Mouse (Mus musculus): ENCODE results near the gene Gsta3. TPM values are rescaled to one million over a fixed set of nuclear protein-coding genes. Genes with fewer than 3 reads are reported as not detected.
"Not testable (repeated sequence)": the region's sequence is repeated elsewhere in the genome, so short reads cannot be mapped to it uniquely, and the experiment has no call there.

Gene Gsta3
- 0.20 TPM in 1 of 2 replicates, not detected in the other for polyA plus RNA-seq (2015; fragmentation: Nextera tagmentation; extraction: Ambion mirVana)

- Histone ChIP-seq H3K4me1 (replicated peaks) (no peaks in the 10 kb centered on the region), H3K27ac (replicated peaks) (no peak within 1 kb of the TSS), H3K9ac (no peak within 1 kb of the TSS), H3K27me3 (no peaks in the 10 kb centered on the region), H3K9me3 (no peaks in the 10 kb centered on the region), H3K36me3 (no peaks in the 10 kb centered on the region), H3K4me2 (no peak within 1 kb of the TSS), H3K4me3 (no peak within 1 kb of the TSS)
- 83% methylated on average over 5 of the region's 8 CpGs for WGBS
- ATAC-seq (ENCODE audit: low read depth) = no peak
These were observed at the start of gene Gsta3 for GRCm38 (mm10) chr1:21239911-21240898. Gene Gsta3, plus strand, starts transcription at chr1:21240589.

- Histone ChIP-seq H3K36me3 (no peaks in the 10 kb centered on the region), H3K4me2 (no peak overlapping the region), H3K4me1 (replicated peaks) (no peaks in the 10 kb centered on the region), H3K27ac (replicated peaks) (no peak overlapping the region), H3K4me3 (no peak overlapping the region), H3K27me3 (no peaks in the 10 kb centered on the region), H3K9ac (no peak overlapping the region), H3K9me3 (no peaks in the 10 kb centered on the region)
- 94% methylated on average over 1 of the region's 1 CpGs for WGBS
- ATAC-seq (ENCODE audit: low read depth) = no peak
These were observed 34.1 kb upstream of the Gsta3 start for GRCm38 (mm10) chr1:21206241-21206640.

GRCm38 (mm10) chr1:21213537-21213936 lies 26.9 kb upstream of the Gsta3 start:
- not testable (repeated sequence) for H3K4me1 ChIP-seq (replicated peaks); H3K27ac ChIP-seq (replicated peaks); H3K9me3 ChIP-seq; H3K4me3 ChIP-seq; ATAC-seq (ENCODE audit: low read depth); H3K27me3 ChIP-seq; H3K36me3 ChIP-seq; H3K9ac ChIP-seq; H3K4me2 ChIP-seq
- 28% methylated on average over 3 of the region's 3 CpGs for WGBS

- H3K9me3 ChIP-seq; H3K36me3 ChIP-seq; H3K27ac ChIP-seq (replicated peaks); H3K4me1 ChIP-seq (replicated peaks); H3K4me3 ChIP-seq; H3K9ac ChIP-seq; ATAC-seq (ENCODE audit: low read depth); H3K27me3 ChIP-seq; H3K4me2 ChIP-seq: not testable (repeated sequence)
- WGBS = 77% methylated on average over 6 of the region's 6 CpGs
These were observed 26.2 kb upstream of the Gsta3 start for GRCm38 (mm10) chr1:21213991-21214692.

- Histone ChIP-seq H3K9me3 (no peaks in the 10 kb centered on the region), H3K4me2 (peak within 1 kb of the TSS; percentile 74), H3K4me3 (peak within 1 kb of the TSS; percentile 66), H3K27ac (replicated peaks) (peak within 1 kb of the TSS; percentile 71), H3K4me1 (replicated peaks) (peaks cover 9% of the 10 kb centered on the region), H3K27me3 (no peaks in the 10 kb centered on the region), H3K9ac (peak within 1 kb of the TSS; percentile 83), H3K36me3 (no peaks in the 10 kb centered on the region)
- 0% methylated on average over 17 of the region's 17 CpGs for WGBS
- peak; percentile 96 for ATAC-seq (ENCODE audit: low read depth)
These were observed 21.9 kb upstream of the Gsta3 start, which contains the start of gene Tmem14a for GRCm38 (mm10) chr1:21218489-21218919. Gene Tmem14a, plus strand, starts transcription at chr1:21218575.

- Histone ChIP-seq H3K4me2 (no peak overlapping the region), H3K4me3 (no peak overlapping the region), H3K27ac (replicated peaks) (no peak overlapping the region), H3K9ac (no peak overlapping the region), H3K27me3 (no peaks in the 10 kb centered on the region), H3K36me3 (0 out of 2 replicates have a peak, but pooled peaks cover 10% of the 10 kb centered on the region), H3K9me3 (no peaks in the 10 kb centered on the region), H3K4me1 (replicated peaks) (no peaks in the 10 kb centered on the region)
- no peak for ATAC-seq (ENCODE audit: low read depth)
- WGBS = 87% methylated on average over 6 of the region's 6 CpGs
These were observed 12.5 kb upstream of the Gsta3 start for GRCm38 (mm10) chr1:21227756-21228395.

GRCm38 (mm10) chr1:21228740-21229722 lies 11.4 kb upstream of the Gsta3 start:
- H3K9ac ChIP-seq; ATAC-seq (ENCODE audit: low read depth); H3K4me1 ChIP-seq (replicated peaks); H3K9me3 ChIP-seq; H3K4me2 ChIP-seq; H3K27ac ChIP-seq (replicated peaks); H3K4me3 ChIP-seq; H3K27me3 ChIP-seq: not testable (repeated sequence)
- 0 out of 2 replicates have a peak, but pooled peaks cover 10% of the 10 kb centered on the region for H3K36me3 ChIP-seq
- 82% methylated on average over 15 of the region's 15 CpGs for WGBS

- Histone ChIP-seq H3K4me2 (no peak overlapping the region), H3K9ac (no peak overlapping the region), H3K27ac (replicated peaks) (no peak overlapping the region), H3K4me3 (no peak overlapping the region), H3K9me3 (no peaks in the 10 kb centered on the region), H3K27me3 (no peaks in the 10 kb centered on the region), H3K4me1 (replicated peaks) (no peaks in the 10 kb centered on the region), H3K36me3 (0 out of 2 replicates have a peak, but pooled peaks cover 10% of the 10 kb centered on the region)
- 72% methylated on average over 2 of the region's 2 CpGs for WGBS
- ATAC-seq (ENCODE audit: low read depth) = no peak
These were observed 10.0 kb upstream of the Gsta3 start for GRCm38 (mm10) chr1:21230376-21230775.

GRCm38 (mm10) chr1:21231744-21232464 lies 8.5 kb upstream of the Gsta3 start:
- Histone ChIP-seq H3K4me3 (no peak overlapping the region), H3K27me3 (no peaks in the 10 kb centered on the region), H3K36me3 (0 out of 2 replicates have a peak, but pooled peaks cover 2% of the 10 kb centered on the region), H3K4me2 (no peak overlapping the region), H3K4me1 (replicated peaks) (no peaks in the 10 kb centered on the region), H3K9ac (no peak overlapping the region), H3K9me3 (no peaks in the 10 kb centered on the region), H3K27ac (replicated peaks) (no peak overlapping the region)
- 61% methylated on average over 5 of the region's 5 CpGs for WGBS
- no peak for ATAC-seq (ENCODE audit: low read depth)

GRCm38 (mm10) chr1:21232516-21232915 lies 7.9 kb upstream of the Gsta3 start:
- Histone ChIP-seq H3K4me2 (no peak overlapping the region), H3K27me3 (no peaks in the 10 kb centered on the region), H3K9ac (no peak overlapping the region), H3K9me3 (no peaks in the 10 kb centered on the region), H3K4me1 (replicated peaks) (no peaks in the 10 kb centered on the region), H3K27ac (replicated peaks) (no peak overlapping the region), H3K36me3 (no peaks in the 10 kb centered on the region), H3K4me3 (no peak overlapping the region)
- WGBS = 97% methylated on average over 1 of the region's 1 CpGs
- ATAC-seq (ENCODE audit: low read depth) = no peak

Data from neural tube, embryonic 13.5 days (tissue).